Mouse (Mus musculus): ENCODE results near the gene Gm10778. TPM values are rescaled to one million over a fixed set of nuclear protein-coding genes. Genes with fewer than 3 reads are reported as not detected.

The Gm10778 gene
- polyA plus RNA-seq, 1 experiment from 2014 or later: 5.3 TPM

GRCm38 (mm10) chr10:81612779-81613178, 36.1 kb upstream of the Gm10778 start:
- Histone ChIP-seq H3K9me3 (no peaks in the 10 kb centered on the region), H3K4me1 (peaks cover 17% of the 10 kb centered on the region), H3K36me3 (replicated peaks) (peaks cover 9% of the 10 kb centered on the region; the same call in 1 of the 2 replicates), H3K27ac (replicated peaks) (no peak overlapping the region), H3K27me3 (replicated peaks; ENCODE audit: low read depth, poor library complexity, severe bottlenecking) (no peaks in the 10 kb centered on the region), H3K4me3 (no peak overlapping the region)
- WGBS: 69% methylated on average over 3 of the region's 3 CpGs
- DNase-seq (ENCODE audit: low spot score): no peak

GRCm38 (mm10) chr10:81615486-81615885, 33.4 kb upstream of the Gm10778 start:
- DNase-seq (ENCODE audit: low spot score): peak; percentile 45
- Histone ChIP-seq H3K36me3 (replicated peaks) (peaks cover under 1% of the 10 kb centered on the region), H3K4me1 (peaks cover 17% of the 10 kb centered on the region), H3K4me3 (no peak overlapping the region), H3K27me3 (replicated peaks; ENCODE audit: low read depth, poor library complexity, severe bottlenecking) (no peaks in the 10 kb centered on the region), H3K9me3 (no peaks in the 10 kb centered on the region), H3K27ac (replicated peaks) (peak overlapping the region; percentile 44; the same call in 1 of the 2 replicates)
- 69% methylated on average over 6 of the region's 6 CpGs for WGBS

GRCm38 (mm10) chr10:81619976-81620375, 28.9 kb upstream of the Gm10778 start:
- H3K36me3 ChIP-seq (replicated peaks): peaks cover 45% of the 10 kb centered on the region

GRCm38 (mm10) chr10:81620786-81621185, 28.1 kb upstream of the Gm10778 start:
- Histone ChIP-seq H3K9me3 (no peaks in the 10 kb centered on the region), H3K36me3 (replicated peaks) (peaks cover 53% of the 10 kb centered on the region), H3K4me1 (peaks cover 5% of the 10 kb centered on the region), H3K27me3 (replicated peaks; ENCODE audit: low read depth, poor library complexity, severe bottlenecking) (no peaks in the 10 kb centered on the region), H3K4me3 (no peak overlapping the region), H3K27ac (replicated peaks) (no peak overlapping the region)
- peak; percentile 9 for DNase-seq (ENCODE audit: low spot score)
- 55% methylated on average over 9 of the region's 9 CpGs for WGBS

More at GRCm38 (mm10) chr10:81619976-81620375, 28.9 kb upstream of the Gm10778 start:
- no peak overlapping the region for H3K4me3 ChIP-seq
- no peaks in the 10 kb centered on the region for H3K9me3 ChIP-seq
- no peak overlapping the region for H3K27ac ChIP-seq (replicated peaks)
- peaks cover 13% of the 10 kb centered on the region for H3K4me1 ChIP-seq
- WGBS: 86% methylated on average over 5 of the region's 5 CpGs
- H3K27me3 ChIP-seq (replicated peaks; ENCODE audit: low read depth, poor library complexity, severe bottlenecking): no peaks in the 10 kb centered on the region
- DNase-seq (ENCODE audit: low spot score): peak; percentile 9

- DNase-seq (ENCODE audit: low spot score): no peak
These were observed 25.4 kb upstream of the Gm10778 start for GRCm38 (mm10) chr10:81623441-81623840.

GRCm38 (mm10) chr10:81626101-81626993, 22.5 kb upstream of the Gm10778 start:
- Histone ChIP-seq H3K36me3 (replicated peaks) (peaks cover 51% of the 10 kb centered on the region), H3K4me3 (peak overlapping the region; percentile 80), H3K27ac (replicated peaks) (peak overlapping the region; percentile 91)

More at GRCm38 (mm10) chr10:81623441-81623840, 25.4 kb upstream of the Gm10778 start:
- H3K27me3 ChIP-seq (replicated peaks; ENCODE audit: low read depth, poor library complexity, severe bottlenecking): no peaks in the 10 kb centered on the region
- H3K9me3 ChIP-seq: no peaks in the 10 kb centered on the region
- H3K36me3 ChIP-seq (replicated peaks): peaks cover 60% of the 10 kb centered on the region
- 61% methylated on average over 8 of the region's 8 CpGs for WGBS
- H3K4me3 ChIP-seq: no peak overlapping the region
- H3K27ac ChIP-seq (replicated peaks): no peak overlapping the region
- H3K4me1 ChIP-seq: peaks cover 25% of the 10 kb centered on the region

GRCm38 (mm10) chr10:81626994-81627835, 21.6 kb upstream of the Gm10778 start, which contains the start of gene Sirt6:
Gene Sirt6 (minus strand): TSS chr10:81627797.
- H3K27me3 ChIP-seq (replicated peaks; ENCODE audit: low read depth, poor library complexity, severe bottlenecking): no peaks in the 10 kb centered on the region; the same call in 1 of the 2 replicates
- H3K27ac ChIP-seq (replicated peaks): peak within 1 kb of the TSS; percentile 91
- DNase-seq (ENCODE audit: low spot score): peak; percentile 93
- no peaks in the 10 kb centered on the region for H3K9me3 ChIP-seq
- H3K4me1 ChIP-seq: peaks cover 28% of the 10 kb centered on the region
- peak within 1 kb of the TSS; percentile 80 for H3K4me3 ChIP-seq
- H3K36me3 ChIP-seq (replicated peaks): peaks cover 42% of the 10 kb centered on the region
- 6% methylated on average over 40 of the region's 40 CpGs for WGBS

More at GRCm38 (mm10) chr10:81626101-81626993, 22.5 kb upstream of the Gm10778 start:
- DNase-seq (ENCODE audit: low spot score): no peak
- H3K4me1 ChIP-seq: peaks cover 28% of the 10 kb centered on the region
- H3K9me3 ChIP-seq: no peaks in the 10 kb centered on the region
- 93% methylated on average over 22 of the region's 22 CpGs for WGBS
- no peaks in the 10 kb centered on the region; the same call in 1 of the 2 replicates for H3K27me3 ChIP-seq (replicated peaks; ENCODE audit: low read depth, poor library complexity, severe bottlenecking)

- no peaks in the 10 kb centered on the region; the same call in 1 of the 2 replicates for H3K27me3 ChIP-seq (replicated peaks; ENCODE audit: low read depth, poor library complexity, severe bottlenecking)
- H3K4me1 ChIP-seq: peaks cover 28% of the 10 kb centered on the region
- WGBS: 62% methylated on average over 7 of the region's 7 CpGs
- DNase-seq (ENCODE audit: low spot score): no peak
- peak overlapping the region; percentile 80 for H3K4me3 ChIP-seq
- peaks cover 36% of the 10 kb centered on the region for H3K36me3 ChIP-seq (replicated peaks)
- no peaks in the 10 kb centered on the region for H3K9me3 ChIP-seq
- peak overlapping the region; percentile 91 for H3K27ac ChIP-seq (replicated peaks)
These were observed 21.0 kb upstream of the Gm10778 start for GRCm38 (mm10) chr10:81627836-81628220.

- Histone ChIP-seq H3K27ac (replicated peaks) (peak within 1 kb of the TSS; percentile 91), H3K4me3 (peak within 1 kb of the TSS; percentile 80), H3K36me3 (replicated peaks) (peaks cover 30% of the 10 kb centered on the region), H3K4me1 (peaks cover 34% of the 10 kb centered on the region), H3K27me3 (replicated peaks; ENCODE audit: low read depth, poor library complexity, severe bottlenecking) (no peaks in the 10 kb centered on the region; the same call in 1 of the 2 replicates), H3K9me3 (no peaks in the 10 kb centered on the region)
- 78% methylated on average over 16 of the region's 16 CpGs for WGBS
- DNase-seq (ENCODE audit: low spot score): no peak
These were observed 20.5 kb upstream of the Gm10778 start, which contains the start of gene Ankrd24 for GRCm38 (mm10) chr10:81628390-81628789. Gene Ankrd24 (plus strand): TSS chr10:81628540.

- peaks cover 14% of the 10 kb centered on the region for H3K27me3 ChIP-seq (replicated peaks; ENCODE audit: low read depth, poor library complexity, severe bottlenecking)
- DNase-seq (ENCODE audit: low spot score): peak; percentile 92
- WGBS: 2% methylated on average over 37 of the region's 37 CpGs
- H3K4me1 ChIP-seq: peaks cover 26% of the 10 kb centered on the region
- H3K9me3 ChIP-seq: no peaks in the 10 kb centered on the region
- H3K4me3 ChIP-seq: peak overlapping the region; percentile 63
- H3K36me3 ChIP-seq (replicated peaks): no peaks in the 10 kb centered on the region
- peak overlapping the region; percentile 78 for H3K27ac ChIP-seq (replicated peaks)
These were observed 15.4 kb upstream of the Gm10778 start for GRCm38 (mm10) chr10:81633253-81634099.

- no peaks in the 10 kb centered on the region for H3K9me3 ChIP-seq
- 0 out of 2 replicates have a peak overlapping the region, but pooled peaks have one; percentile 2 for H3K4me3 ChIP-seq
- H3K36me3 ChIP-seq (replicated peaks): no peaks in the 10 kb centered on the region
- no peak for DNase-seq (ENCODE audit: low spot score)
- H3K27me3 ChIP-seq (replicated peaks; ENCODE audit: low read depth, poor library complexity, severe bottlenecking): peaks cover 14% of the 10 kb centered on the region
- 19% methylated on average over 8 of the region's 8 CpGs for WGBS
- no peak overlapping the region for H3K27ac ChIP-seq (replicated peaks)
- H3K4me1 ChIP-seq: peaks cover 24% of the 10 kb centered on the region
These were observed 12.5 kb upstream of the Gm10778 start for GRCm38 (mm10) chr10:81636338-81636737.

Measured in embryonic facial prominence, embryonic 10.5 days (tissue).